Mouse (Mus musculus) heart, embryonic 13.5 days (tissue): ENCODE results near the gene Obox3. TPM values are rescaled to one million over a fixed set of nuclear protein-coding genes. Genes with fewer than 3 reads are reported as not detected.
"Not testable (repeated sequence)": the region's sequence is repeated elsewhere in the genome, so short reads cannot be mapped to it uniquely, and the experiment has no call there.

ENCODE experiments used
- ATAC-seq: fragments of 200-750 bp; cut with Nextera tagmentation; 2 replicates; pipeline ENCODE4 v1.8.0; 2017; ENCODE audit warnings: moderate TSS enrichment; ENCODE audit not compliant: insufficient number of reproducible peaks, low FRiP score, low TSS enrichment; ENCODE audit errors: extremely low read depth
- H3K27ac ChIP-seq: fragments of 300-500 bp; sonication (generic); replicated peaks from 2 replicates; pipeline ENCODE4 v1.5.1; 2015; ENCODE audit warnings: moderate library complexity, mild to moderate bottlenecking, inconsistent platforms
- H3K27me3 ChIP-seq: fragments of 300-500 bp; sonication (generic); replicated peaks from 2 replicates; pipeline ENCODE4 v1.6.1; 2015; ENCODE audit warnings: mild to moderate bottlenecking, inconsistent platforms
- H3K36me3 ChIP-seq: fragments of 300-500 bp; sonication (generic); 2 replicates; pipeline ENCODE4 v1.6.1; 2015; ENCODE audit warnings: mild to moderate bottlenecking, inconsistent platforms
- H3K4me1 ChIP-seq: fragments of 300-500 bp; sonication (generic); 2 replicates; pipeline ENCODE4 v1.6.1; 2015; ENCODE audit warnings: inconsistent platforms
- H3K4me2 ChIP-seq: fragments of 300-500 bp; sonication (generic); 2 replicates; pipeline ENCODE4 v1.6.1; 2015; ENCODE audit warnings: inconsistent platforms, mild to moderate bottlenecking, moderate library complexity
- H3K4me3 ChIP-seq: fragments of 300-500 bp; sonication (generic); 2 replicates; pipeline ENCODE4 v1.5.1; 2015; ENCODE audit warnings: moderate library complexity, mild to moderate bottlenecking, inconsistent platforms
- H3K9ac ChIP-seq: fragments of 300-500 bp; sonication (generic); 2 replicates; pipeline ENCODE4 v1.6.1; 2015; ENCODE audit warnings: inconsistent platforms, mild to moderate bottlenecking, moderate library complexity
- H3K9me3 ChIP-seq: fragments of 300-500 bp; sonication (generic); 2 replicates; pipeline ENCODE4 v1.6.1; 2016; ENCODE audit warnings: inconsistent platforms
- WGBS: fragments of 180-500 bp; shearing (Covaris S2); methylation state at CpG from one replicate; pipeline ENCODE4 v1.1.7; 2015; ENCODE audit warnings: mixed read lengths; 5-methylcytosine and 5-hydroxymethylcytosine counted together
- polyA plus RNA-seq: library from polyadenylated mRNA; unstranded; fragments of >200 nt; fragmentation: Nextera tagmentation; extraction: Ambion mirVana; gene quantifications from 2 replicates; pipeline ENCODE4 v1.2.1, GENCODE M21; 2015

Gene Obox3
- not detected in 2 replicates for polyA plus RNA-seq

GRCm38 (mm10) chr7:15639802-15640201, at the start of gene Obox3:
TSS of gene Obox3 (minus strand) at chr7:15639902.
- not testable (repeated sequence) for H3K9ac ChIP-seq, H3K27ac ChIP-seq, ATAC-seq, H3K4me1 ChIP-seq, H3K36me3 ChIP-seq, H3K27me3 ChIP-seq, H3K9me3 ChIP-seq, H3K4me2 ChIP-seq, H3K4me3 ChIP-seq
- WGBS, result 8% methylated on average over 1 of the region's 1 CpGs

- H3K36me3 ChIP-seq, H3K9me3 ChIP-seq, H3K27ac ChIP-seq, H3K4me1 ChIP-seq, H3K4me2 ChIP-seq, ATAC-seq, H3K27me3 ChIP-seq, H3K9ac ChIP-seq, H3K4me3 ChIP-seq: not testable (repeated sequence)
- WGBS, result 55% methylated on average over 5 of the region's 5 CpGs
Measured at GRCm38 (mm10) chr7:15509411-15509810, 130.3 kb downstream of the Obox3 start.

Other genes starting within 250 kb of the Obox3 start
- not detected in 2 replicates for gene Obox5, start 110.2 kb upstream of the Obox3 start, polyA plus RNA-seq
- not detected in 2 replicates for gene Obox6, start 199.8 kb upstream of the Obox3 start, polyA plus RNA-seq
- gene Crx, start 240.1 kb upstream of the Obox3 start, polyA plus RNA-seq, result not detected in 2 replicates
- not detected in 2 replicates for gene Crxos, start 242.7 kb upstream of the Obox3 start, polyA plus RNA-seq